Mouse (Mus musculus) layer of hippocampus, adult 8-10 months (tissue): ENCODE measurements around the gene Kremen2. TPM values are rescaled to one million over a fixed set of nuclear protein-coding genes. Genes with fewer than 3 reads are reported as not detected.

Experiments used
- DNase-seq, 2 experiments: peaks; one replicate each; pipeline ENCODE4 v3.0.0; 2022; ENCODE audit warnings: low spot score in 2 of 2
- total RNA-seq, 4 experiments: library from RNA; stranded (reverse); gene quantifications; 2 replicates each; pipeline ENCODE4 v1.2.4; 2022

Gene Kremen2
- total RNA-seq, 4 experiments from 2014 or later, result 0.51 to 1.3 (median 0.68) TPM

- DNase-seq, result no peak
Measured at GRCm38 (mm10) chr17:23737493-23738445, 7.9 kb downstream of the Kremen2 start.

GRCm38 (mm10) chr17:23734341-23734740, 11.3 kb downstream of the Kremen2 start:
- DNase-seq, result no peak

GRCm38 (mm10) chr17:23730441-23730840, 15.2 kb downstream of the Kremen2 start:
- no peak for DNase-seq

GRCm38 (mm10) chr17:23726758-23727142, 18.9 kb downstream of the Kremen2 start:
- DNase-seq, result no peak

GRCm38 (mm10) chr17:23725999-23726757, 19.5 kb downstream of the Kremen2 start, which contains the start of gene Pkmyt1:
Gene Pkmyt1, plus strand, starts transcription at chr17:23726336.
- peak; percentile 89 to 91 for DNase-seq

- no peak for DNase-seq
Measured at GRCm38 (mm10) chr17:23725477-23725876, 20.2 kb downstream of the Kremen2 start.

GRCm38 (mm10) chr17:23722376-23723125, 23.1 kb downstream of the Kremen2 start, which contains the start of gene 1520401A03Rik:
Gene 1520401A03Rik, minus strand, starts transcription at chr17:23722783.
- DNase-seq, result no peak

GRCm38 (mm10) chr17:23721886-23722285, 23.7 kb downstream of the Kremen2 start:
- no peak for DNase-seq

GRCm38 (mm10) chr17:23719455-23719854, 26.2 kb downstream of the Kremen2 start:
- DNase-seq, result no peak

- DNase-seq, result no peak
Measured at GRCm38 (mm10) chr17:23717003-23717402, 28.6 kb downstream of the Kremen2 start.

- peak; percentile 34 to 72 for DNase-seq
Measured at GRCm38 (mm10) chr17:23706212-23706611, 39.4 kb downstream of the Kremen2 start.

GRCm38 (mm10) chr17:23705525-23706104, 40.0 kb downstream of the Kremen2 start:
- DNase-seq, result no peak

GRCm38 (mm10) chr17:23704741-23705140, 40.9 kb downstream of the Kremen2 start:
- DNase-seq, result peak in 1 of 2 experiments; percentile 30

- no peak for DNase-seq
Measured at GRCm38 (mm10) chr17:23703301-23703700, 42.3 kb downstream of the Kremen2 start.

- DNase-seq, result peak; percentile 88 to 89
Measured at GRCm38 (mm10) chr17:23700079-23700478, 45.6 kb downstream of the Kremen2 start.

GRCm38 (mm10) chr17:23699131-23700077, 46.2 kb downstream of the Kremen2 start:
- DNase-seq, result no peak

GRCm38 (mm10) chr17:23695801-23696200, 49.8 kb downstream of the Kremen2 start:
- no peak for DNase-seq

GRCm38 (mm10) chr17:23694491-23694890, 51.1 kb downstream of the Kremen2 start:
- DNase-seq, result no peak
